Mouse (Mus musculus): ENCODE measurements at regions not wholly inside any gene's neighbourhood (a gene's known extent, or its start where the extent isn't known, plus 50 kb on each side); places are given as distances from the start of the nearest gene placed in this dataset.

GRCm38 (mm10) chr7:70117930-70118922 is 248.3 kb downstream of the Nr2f2 start:
- in situ Hi-C loops (cut with MboI, MseI) = no loop called here

- in situ Hi-C loops (cut with MboI, MseI) = no loop called here
Measured at GRCm38 (mm10) chr7:70109013-70109412, 257.5 kb downstream of the Nr2f2 start.

- in situ Hi-C loops (cut with MboI, MseI) = no loop called here
Measured at GRCm38 (mm10) chr7:70105024-70105423, 261.5 kb downstream of the Nr2f2 start.

GRCm38 (mm10) chr7:70104486-70104885 is 262.0 kb downstream of the Nr2f2 start:
- in situ Hi-C loops (cut with MboI, MseI) = no loop called here

- in situ Hi-C loops (cut with MboI, MseI) = no loop called here
Measured at GRCm38 (mm10) chr7:70103680-70104079, 262.9 kb downstream of the Nr2f2 start.

GRCm38 (mm10) chr7:70099001-70099400 is 267.5 kb downstream of the Nr2f2 start:
- in situ Hi-C loops (cut with MboI, MseI) = no loop called here

- in situ Hi-C loops (cut with MboI, MseI) = no loop called here
Measured at GRCm38 (mm10) chr7:70093916-70094784, 272.4 kb downstream of the Nr2f2 start.

GRCm38 (mm10) chr7:70092089-70092488 is 274.4 kb downstream of the Nr2f2 start:
- in situ Hi-C loops (cut with MboI, MseI) = no loop called here

- in situ Hi-C loops (cut with MboI, MseI) = no loop called here
Measured at GRCm38 (mm10) chr7:70089121-70089520, 277.4 kb downstream of the Nr2f2 start.

GRCm38 (mm10) chr7:70069662-70070061 is 296.9 kb downstream of the Nr2f2 start:
- in situ Hi-C loops (cut with MboI, MseI) = loop anchor here (10.0 kb wide), 1 partner anchor 575 kb away; no protein-coding TSS in a partner anchor

GRCm38 (mm10) chr7:70067828-70068719 is 298.5 kb downstream of the Nr2f2 start:
- in situ Hi-C loops (cut with MboI, MseI) = no loop called here

- in situ Hi-C loops (cut with MboI, MseI) = no loop called here
Measured at GRCm38 (mm10) chr7:70067071-70067470, 299.5 kb downstream of the Nr2f2 start.

GRCm38 (mm10) chr7:70066448-70066847 is 300.1 kb downstream of the Nr2f2 start:
- in situ Hi-C loops (cut with MboI, MseI) = no loop called here

GRCm38 (mm10) chr7:70065471-70066130 is 300.9 kb downstream of the Nr2f2 start:
- in situ Hi-C loops (cut with MboI, MseI) = no loop called here

GRCm38 (mm10) chr7:70047415-70047753 is 319.2 kb downstream of the Nr2f2 start:
- in situ Hi-C loops (cut with MboI, MseI) = no loop called here

GRCm38 (mm10) chr7:70046691-70047414 is 319.7 kb downstream of the Nr2f2 start:
- in situ Hi-C loops (cut with MboI, MseI) = no loop called here

GRCm38 (mm10) chr7:70037011-70037410 is 329.5 kb downstream of the Nr2f2 start:
- in situ Hi-C loops (cut with MboI, MseI) = no loop called here

- in situ Hi-C loops (cut with MboI, MseI) = no loop called here
Measured at GRCm38 (mm10) chr7:70032857-70033256, 333.7 kb downstream of the Nr2f2 start.

GRCm38 (mm10) chr7:70029311-70029710 is 337.2 kb downstream of the Nr2f2 start:
- in situ Hi-C loops (cut with MboI, MseI) = no loop called here

GRCm38 (mm10) chr7:70025527-70025926 is 341.0 kb downstream of the Nr2f2 start:
- in situ Hi-C loops (cut with MboI, MseI) = no loop called here
